Mouse (Mus musculus) stomach, postnatal 0 days (tissue): ENCODE measurements around the gene Arfgap2. TPM values are rescaled to one million over a fixed set of nuclear protein-coding genes. Genes with fewer than 3 reads are reported as not detected.

Experiments used
- ATAC-seq: fragments of 200-750 bp; cut with Nextera tagmentation; 2 replicates; pipeline ENCODE4 v1.8.0; 2017; ENCODE audit not compliant: low FRiP score, low TSS enrichment
- DNase-seq: peaks from one replicate; pipeline ENCODE4 v3.0.0-alpha.2; 2016; ENCODE audit warnings: low spot score
- H3K27ac ChIP-seq: fragments of 300-500 bp; sonication (generic); replicated peaks from 2 replicates; pipeline ENCODE4 v1.5.1; 2014; ENCODE audit warnings: mild to moderate bottlenecking, control low read depth
- H3K27me3 ChIP-seq: fragments of 300-500 bp; sonication (generic); 2 replicates; pipeline ENCODE4 v1.6.1; 2014; ENCODE audit warnings: low read length; ENCODE audit not compliant: control insufficient read depth, insufficient read depth
- H3K36me3 ChIP-seq: fragments of 300-500 bp; sonication (generic); 2 replicates; pipeline ENCODE4 v1.6.1; 2014; ENCODE audit warnings: low read length, mixed read lengths; ENCODE audit not compliant: control insufficient read depth, insufficient read depth
- H3K4me1 ChIP-seq: fragments of 300-500 bp; sonication (generic); replicated peaks from 2 replicates; pipeline ENCODE4 v1.6.1; 2014; ENCODE audit warnings: antibody characterized with exemption; ENCODE audit not compliant: control insufficient read depth, insufficient read depth
- H3K4me2 ChIP-seq: fragments of 300-500 bp; sonication (generic); replicated peaks from 2 replicates; pipeline ENCODE4 v1.6.1; 2014; ENCODE audit warnings: low read depth, mild to moderate bottlenecking, control low read depth, moderate library complexity
- H3K4me3 ChIP-seq: fragments of 300-500 bp; sonication (generic); 2 replicates; pipeline ENCODE4 v1.5.1; 2014; ENCODE audit warnings: low read depth, low read length, control low read depth
- H3K9ac ChIP-seq: fragments of 300-500 bp; sonication (generic); 2 replicates; pipeline ENCODE4 v1.6.1; 2014; ENCODE audit warnings: mild to moderate bottlenecking, low read length, control low read depth, mixed read lengths
- H3K9me3 ChIP-seq: fragments of 300-500 bp; sonication (generic); 2 replicates; pipeline ENCODE4 v1.6.1; 2016; ENCODE audit warnings: low read length; ENCODE audit not compliant: control insufficient read depth
- CTCF ChIP-seq: IDR thresholded peaks from 2 replicates; pipeline ENCODE4 v1.5.1; 2016; ENCODE audit warnings: antibody characterized with exemption, low read depth, mild to moderate bottlenecking, moderate library complexity
- EP300 ChIP-seq: optimal IDR thresholded peaks from 2 replicates; pipeline ENCODE3; 2016; ENCODE audit warnings: antibody characterized with exemption
- WGBS: fragments of 180-500 bp; shearing (Covaris S2); extraction: QIAGEN DNeasy Blood & Tissue Kit; methylation state at CpG from one replicate; pipeline ENCODE4 v1.1.7; 2014; 5-methylcytosine and 5-hydroxymethylcytosine counted together
- polyA plus RNA-seq: library from polyadenylated mRNA; unstranded; fragments of >200 nt; fragmentation: Nextera tagmentation; extraction: Ambion mirVana; gene quantifications from 2 replicates; pipeline ENCODE4 v1.2.1, GENCODE M21; 2015

The Arfgap2 gene
- polyA plus RNA-seq, 1 experiment from 2014 or later = 46.7 TPM

GRCm38 (mm10) chr2:91291197-91292007, 26.6 kb downstream of the Arfgap2 start:
- ATAC-seq (no peak), DNase-seq (no peak)
- Histone ChIP-seq H3K27me3 (no peaks in the 10 kb centered on the region), H3K9me3 (no peaks in the 10 kb centered on the region), H3K4me1 (no peaks in the 10 kb centered on the region; the same call in 1 of the 2 replicates), H3K4me3 (no peak overlapping the region), H3K4me2 (no peak overlapping the region), H3K9ac (no peak overlapping the region), H3K27ac (0 out of 2 replicates have a peak overlapping the region, but pooled peaks have one; percentile 4), H3K36me3 (no peaks in the 10 kb centered on the region)
- 58% methylated on average over 12 of the region's 12 CpGs for WGBS
- no peak for TF ChIP-seq CTCF

- no peak for DNase-seq
- H3K9me3 ChIP-seq = no peaks in the 10 kb centered on the region
- no peaks in the 10 kb centered on the region; the same call in 1 of the 2 replicates for H3K4me1 ChIP-seq
- 73% methylated on average over 3 of the region's 3 CpGs for WGBS
- no peak overlapping the region for H3K4me2 ChIP-seq
- H3K9ac ChIP-seq = no peak overlapping the region
- no peaks in the 10 kb centered on the region for H3K36me3 ChIP-seq
- ATAC-seq = no peak
- H3K27me3 ChIP-seq = no peaks in the 10 kb centered on the region
- H3K4me3 ChIP-seq = no peak overlapping the region
- H3K27ac ChIP-seq = no peak overlapping the region
- no peak for TF ChIP-seq CTCF
- TF ChIP-seq EP300 = no peak
These were observed 29.5 kb downstream of the Arfgap2 start for GRCm38 (mm10) chr2:91294226-91294625.

DNA sequence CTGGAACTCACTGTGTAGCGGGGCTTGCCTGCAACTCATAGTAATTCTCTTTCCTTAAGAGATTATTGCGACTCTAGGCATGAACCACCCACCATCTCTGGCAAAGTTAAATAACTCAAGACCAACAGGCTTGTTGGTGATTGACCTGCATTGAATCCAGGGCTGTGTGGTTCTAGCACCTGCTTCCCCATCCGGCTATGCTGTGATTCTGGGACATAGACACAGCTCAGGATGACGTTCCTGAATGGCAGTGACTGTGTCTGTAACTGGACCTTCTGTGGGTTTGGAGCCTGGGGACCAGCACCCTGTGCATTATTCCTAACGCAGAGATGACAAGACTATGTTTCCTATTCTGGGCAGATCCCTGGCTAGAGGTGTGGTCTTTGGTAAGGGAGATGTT, 31.1 kb downstream of the Arfgap2 start:
- Histone ChIP-seq H3K36me3 (no peaks in the 10 kb centered on the region), H3K27ac (no peak overlapping the region), H3K27me3 (no peaks in the 10 kb centered on the region), H3K4me2 (no peak overlapping the region), H3K4me3 (no peak overlapping the region), H3K4me1 (no peaks in the 10 kb centered on the region; the same call in 1 of the 2 replicates), H3K9ac (no peak overlapping the region), H3K9me3 (no peaks in the 10 kb centered on the region)
- TF ChIP-seq EP300 (no peak), CTCF (no peak)
- WGBS = 84% methylated on average over 5 of the region's 5 CpGs
- DNase-seq (no peak), ATAC-seq (no peak)

DNA sequence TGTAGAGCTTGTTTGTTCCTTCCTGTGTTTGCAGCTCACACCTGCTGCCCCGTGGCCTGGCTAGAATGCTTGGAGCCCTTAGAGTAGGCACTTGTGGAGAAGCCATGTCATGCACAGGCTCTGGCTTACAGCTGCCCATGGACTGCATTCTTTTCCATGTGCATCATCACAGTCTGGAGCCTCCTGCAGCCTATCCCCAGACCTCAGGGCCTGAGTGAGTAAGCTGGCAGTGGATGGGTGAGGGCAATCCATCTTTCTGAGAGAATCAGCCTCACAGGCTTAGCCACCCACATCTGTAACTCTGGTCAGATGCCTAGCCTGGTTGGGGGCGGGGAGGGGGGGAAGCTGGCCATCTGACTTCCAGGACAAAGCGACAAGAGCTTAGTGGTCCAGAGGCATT, 34.4 kb downstream of the Arfgap2 start:
- ATAC-seq = peak; percentile 72; the same call in 1 of the 2 replicates
- 53% methylated on average over 3 of the region's 3 CpGs for WGBS
- Histone ChIP-seq H3K36me3 (no peaks in the 10 kb centered on the region), H3K4me3 (no peak overlapping the region), H3K27me3 (no peaks in the 10 kb centered on the region), H3K9ac (no peak overlapping the region), H3K4me2 (no peak overlapping the region), H3K27ac (no peak overlapping the region), H3K9me3 (no peaks in the 10 kb centered on the region), H3K4me1 (no peaks in the 10 kb centered on the region)
- no peak for TF ChIP-seq EP300
- no peak for DNase-seq

GRCm38 (mm10) chr2:91300784-91301183, 36.0 kb downstream of the Arfgap2 start:
- Histone ChIP-seq H3K27me3 (no peaks in the 10 kb centered on the region), H3K4me1 (no peaks in the 10 kb centered on the region), H3K9me3 (no peaks in the 10 kb centered on the region), H3K4me3 (no peak overlapping the region), H3K4me2 (no peak overlapping the region), H3K27ac (no peak overlapping the region), H3K9ac (no peak overlapping the region), H3K36me3 (no peaks in the 10 kb centered on the region)
- ATAC-seq (no peak), DNase-seq (no peak)
- TF ChIP-seq CTCF = peak; percentile 51
- no peak for TF ChIP-seq EP300
- 88% methylated on average over 2 of the region's 2 CpGs for WGBS

DNA sequence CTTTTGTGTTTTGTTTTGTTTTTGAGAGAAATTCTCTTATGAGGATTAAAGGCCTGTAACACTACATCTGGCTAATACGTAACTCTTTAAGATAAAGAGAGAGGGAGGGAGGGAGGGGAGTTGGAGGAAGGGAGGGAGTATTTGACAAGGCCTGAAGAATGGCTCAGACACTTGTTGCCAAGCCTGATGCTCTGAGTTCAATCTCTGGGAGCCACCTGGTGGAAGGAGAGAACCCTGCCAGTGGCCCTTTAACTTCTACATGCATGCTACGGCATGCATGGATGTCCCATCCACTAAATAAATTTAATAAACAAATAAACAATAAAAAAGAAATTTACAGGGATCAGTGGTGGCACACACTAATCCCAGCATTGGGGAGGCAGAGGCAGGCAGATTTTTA, 37.1 kb downstream of the Arfgap2 start:
- Histone ChIP-seq H3K27me3 (no peaks in the 10 kb centered on the region), H3K27ac (no peak overlapping the region), H3K4me3 (no peak overlapping the region), H3K4me1 (no peaks in the 10 kb centered on the region), H3K4me2 (no peak overlapping the region), H3K9me3 (no peaks in the 10 kb centered on the region), H3K9ac (no peak overlapping the region), H3K36me3 (no peaks in the 10 kb centered on the region)
- DNase-seq (no peak), ATAC-seq (no peak)
- WGBS = 64% methylated on average over 2 of the region's 2 CpGs
- TF ChIP-seq CTCF (peak; percentile 43), EP300 (no peak)
